Mouse (Mus musculus): ENCODE measurements at regions not wholly inside any gene's neighbourhood (a gene's known extent, or its start where the extent isn't known, plus 50 kb on each side); places are given as distances from the start of the nearest gene placed in this dataset.
"Not testable (repeated sequence)": the region's sequence is repeated elsewhere in the genome, so short reads cannot be mapped to it uniquely, and the experiment has no call there.

- DNase-seq (ENCODE audit: low spot score in 2 of 2): peak in 1 of 2 experiments; percentile 4
Observed at GRCm38 (mm10) chr19:19347017-19347416, 236.0 kb upstream of the Rorb start.

- no peak for DNase-seq (ENCODE audit: low spot score in 2 of 2)
Observed at GRCm38 (mm10) chr19:19344426-19344811, 233.4 kb upstream of the Rorb start.

- DNase-seq (ENCODE audit: low spot score in 2 of 2): peak; percentile 37 to 83
Observed at GRCm38 (mm10) chr19:19343702-19344425, 232.9 kb upstream of the Rorb start.

- not testable (repeated sequence) for DNase-seq (ENCODE audit: low spot score in 2 of 2)
Observed at GRCm38 (mm10) chr19:19307142-19307541, 196.1 kb upstream of the Rorb start.

GRCm38 (mm10) chr19:19306476-19307131 is 195.6 kb upstream of the Rorb start:
- DNase-seq (ENCODE audit: low spot score in 2 of 2): no peak

GRCm38 (mm10) chr19:19285864-19286263 is 174.9 kb upstream of the Rorb start:
- DNase-seq (ENCODE audit: low spot score in 2 of 2): not testable (repeated sequence)

- DNase-seq (ENCODE audit: low spot score in 2 of 2): no peak
Observed at GRCm38 (mm10) chr19:19246837-19247560, 136.0 kb upstream of the Rorb start.

- no peak for DNase-seq (ENCODE audit: low spot score in 2 of 2)
Observed at GRCm38 (mm10) chr19:19229305-19229994, 118.5 kb upstream of the Rorb start.

GRCm38 (mm10) chr19:19220826-19221225 is 109.8 kb upstream of the Rorb start:
- DNase-seq (ENCODE audit: low spot score in 2 of 2): no peak

GRCm38 (mm10) chr19:19219352-19219751 is 108.4 kb upstream of the Rorb start:
- DNase-seq (ENCODE audit: low spot score in 2 of 2): no peak

- no peak for DNase-seq (ENCODE audit: low spot score in 2 of 2)
Observed at GRCm38 (mm10) chr19:19218700-19219099, 107.7 kb upstream of the Rorb start.

GRCm38 (mm10) chr19:19199534-19199933 is 88.5 kb upstream of the Rorb start:
- no peak for DNase-seq (ENCODE audit: low spot score in 2 of 2)

GRCm38 (mm10) chr19:19198780-19199179 is 87.8 kb upstream of the Rorb start:
- DNase-seq (ENCODE audit: low spot score in 2 of 2): no peak

GRCm38 (mm10) chr19:19194728-19195127 is 83.7 kb upstream of the Rorb start:
- DNase-seq (ENCODE audit: low spot score in 2 of 2): no peak

- DNase-seq (ENCODE audit: low spot score in 2 of 2): no peak
Observed at GRCm38 (mm10) chr19:19194306-19194705, 83.3 kb upstream of the Rorb start.

- DNase-seq (ENCODE audit: low spot score in 2 of 2): no peak
Observed at GRCm38 (mm10) chr19:19172767-19173166, 61.8 kb upstream of the Rorb start.

GRCm38 (mm10) chr19:19170807-19171206 is 59.8 kb upstream of the Rorb start:
- DNase-seq (ENCODE audit: low spot score in 2 of 2): no peak

All from cerebellum, postnatal 4 days (tissue).